Mouse (Mus musculus) brain, embryonic 14.5 days (tissue): Measurements from ENCODE around the gene Idh1.

Source experiments
- CTCF ChIP-seq: fragments of 200-500 bp; IDR thresholded peaks from 2 replicates; pipeline ENCODE4 v1.5.1; 2012; ENCODE audit warnings: inconsistent platforms, mild to moderate bottlenecking, moderate library complexity, borderline replicate concordance; ENCODE audit not compliant: insufficient read depth, insufficient read length; ENCODE audit errors: extremely low read depth
- POLR2A ChIP-seq: fragments of 200-500 bp; IDR thresholded peaks from 2 replicates; pipeline ENCODE4 v1.6.1; 2012; ENCODE audit warnings: mild to moderate bottlenecking, inconsistent platforms, borderline replicate concordance; ENCODE audit not compliant: poor library complexity, insufficient read depth, insufficient read length, severe bottlenecking; ENCODE audit errors: extremely low read depth

DNA sequence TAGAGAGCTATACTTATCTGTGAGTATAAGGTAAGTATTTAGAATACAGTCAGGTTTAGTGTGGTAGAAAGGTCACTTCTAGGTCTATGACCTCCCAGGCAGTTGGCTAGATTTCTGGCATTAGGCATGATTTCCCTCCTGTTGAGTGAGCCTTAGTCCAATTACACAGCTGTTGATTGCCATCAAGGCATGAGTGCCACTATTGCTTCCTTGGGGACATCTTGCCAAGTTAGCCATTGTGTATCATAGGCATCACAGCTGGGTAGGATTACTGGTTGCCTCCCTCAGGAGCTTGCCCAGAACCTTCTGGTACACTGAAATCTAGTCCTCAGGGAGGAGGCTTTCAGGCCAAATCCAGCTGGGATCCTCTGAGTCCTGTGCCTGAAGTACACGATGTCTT lies 53.5 kb downstream of the Idh1 start:
- no peak for TF ChIP-seq POLR2A
- no peak for TF ChIP-seq CTCF
